Mouse (Mus musculus) small intestine, adult 2 months (tissue): ENCODE measurements around the gene Gpr162. TPM values are rescaled to one million over a fixed set of nuclear protein-coding genes. Genes with fewer than 3 reads are reported as not detected.

Source experiments
- H3K27ac ChIP-seq: fragments of 200-500 bp; 2 replicates; pipeline ENCODE4 v1.5.1; 2012; ENCODE audit warnings: low read depth, low read length, control low read depth, inconsistent platforms; ENCODE audit not compliant: insufficient read depth
- H3K27me3 ChIP-seq: fragments of 200-500 bp; 2 replicates; pipeline ENCODE4 v1.6.1; 2012; ENCODE audit warnings: mild to moderate bottlenecking, moderate library complexity, low read length, inconsistent platforms; ENCODE audit not compliant: control insufficient read depth, insufficient read depth
- H3K36me3 ChIP-seq: fragments of 200-500 bp; 2 replicates; pipeline ENCODE4 v1.6.1; 2012; ENCODE audit warnings: mild to moderate bottlenecking, low read length, control low read depth, inconsistent platforms; ENCODE audit not compliant: control insufficient read depth, insufficient read depth
- H3K4me1 ChIP-seq: fragments of 200-500 bp; 2 replicates; pipeline ENCODE4 v1.6.1; 2012; ENCODE audit warnings: low read length, inconsistent platforms, mixed read lengths; ENCODE audit not compliant: control insufficient read depth, insufficient read depth, insufficient read length
- H3K4me3 ChIP-seq: fragments of 200-500 bp; 2 replicates; pipeline ENCODE4 v1.5.1; 2012; ENCODE audit warnings: low read depth, mild to moderate bottlenecking, control low read depth, inconsistent platforms, low read length, moderate library complexity
- CTCF ChIP-seq: fragments of 200-500 bp; IDR thresholded peaks from 2 replicates; pipeline ENCODE4 v1.5.1; 2012; ENCODE audit warnings: low read depth, mild to moderate bottlenecking, control low read depth, inconsistent platforms, low read length, moderate library complexity, mixed read lengths; ENCODE audit not compliant: insufficient replicate concordance, insufficient read length; ENCODE audit errors: extremely low read depth
- POLR2A ChIP-seq: fragments of 200-500 bp; IDR thresholded peaks from 2 replicates; pipeline ENCODE4 v1.6.1; 2012; ENCODE audit warnings: low read depth, mild to moderate bottlenecking, control low read depth, inconsistent platforms, low read length, moderate library complexity
- WGBS: fragments of 180-500 bp; shearing (Covaris S2); methylation state at CpG from one replicate; pipeline ENCODE4 v1.1.7; 2018; 5-methylcytosine and 5-hydroxymethylcytosine counted together
- polyA plus RNA-seq: library from polyadenylated mRNA; depleted of rRNA; stranded (reverse); fragments of >200 nt; gene quantifications from 2 replicates; pipeline ENCODE4 v1.2.3, GENCODE M21; 2012

Gene Gpr162
- polyA plus RNA-seq, 1 experiment: 1.7 TPM

DNA sequence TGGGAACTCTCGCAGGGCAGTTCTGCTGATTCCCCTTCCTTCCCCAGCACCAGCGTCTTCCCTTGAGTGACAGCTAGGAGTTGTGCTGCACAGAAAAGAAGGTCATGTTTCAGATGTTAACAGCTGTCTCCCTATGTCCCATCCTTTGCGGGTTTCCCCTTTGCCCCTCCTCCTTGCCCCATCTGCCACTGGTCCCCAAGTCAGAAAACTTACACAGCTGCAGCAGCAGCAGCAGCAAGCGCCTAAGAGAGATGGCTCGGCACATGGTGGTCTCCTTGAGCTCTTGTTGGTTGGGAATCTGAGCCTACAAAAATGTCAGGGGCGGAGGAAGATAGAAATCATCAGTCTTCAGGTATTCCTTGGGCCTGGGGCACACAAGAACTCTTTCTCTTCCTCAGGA, 15.6 kb upstream of the Gpr162 start:
- TF ChIP-seq POLR2A: no peak
- TF ChIP-seq CTCF: no peak
- 67% methylated on average over 6 of the region's 6 CpGs for WGBS
- no peak overlapping the region for H3K27ac ChIP-seq

DNA sequence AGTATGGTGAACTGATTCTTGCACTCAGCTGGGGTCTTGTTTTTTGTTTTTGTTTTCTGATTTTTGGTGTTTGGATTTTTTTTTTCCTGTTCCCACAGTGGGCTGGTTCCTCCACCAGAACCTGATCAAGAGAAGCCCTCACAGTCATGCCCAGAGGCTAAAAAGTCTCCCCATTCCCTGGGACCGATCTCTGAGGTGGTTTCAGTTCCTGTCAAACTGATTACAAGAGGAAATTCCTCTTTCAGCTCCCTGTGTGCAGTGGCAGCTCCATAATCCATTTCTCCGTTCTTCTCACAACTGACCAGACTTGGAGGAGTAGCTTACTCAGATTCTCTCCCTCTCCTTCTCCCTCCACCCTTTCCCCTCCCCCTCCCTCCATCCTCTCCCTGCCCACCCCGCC, 10.6 kb upstream of the Gpr162 start:
- Histone ChIP-seq H3K27ac (no peak overlapping the region), H3K4me1 (no peaks in the 10 kb centered on the region), H3K4me3 (no peak overlapping the region), H3K36me3 (no peaks in the 10 kb centered on the region), H3K27me3 (no peaks in the 10 kb centered on the region)
- 48% methylated on average over 2 of the region's 3 CpGs for WGBS
- TF ChIP-seq CTCF (no peak), POLR2A (no peak)

More for the DNA sequence above, 15.6 kb upstream of the Gpr162 start:
- H3K4me3 ChIP-seq: no peak overlapping the region
- H3K36me3 ChIP-seq: no peaks in the 10 kb centered on the region
- H3K4me1 ChIP-seq: no peaks in the 10 kb centered on the region
- no peaks in the 10 kb centered on the region for H3K27me3 ChIP-seq

DNA sequence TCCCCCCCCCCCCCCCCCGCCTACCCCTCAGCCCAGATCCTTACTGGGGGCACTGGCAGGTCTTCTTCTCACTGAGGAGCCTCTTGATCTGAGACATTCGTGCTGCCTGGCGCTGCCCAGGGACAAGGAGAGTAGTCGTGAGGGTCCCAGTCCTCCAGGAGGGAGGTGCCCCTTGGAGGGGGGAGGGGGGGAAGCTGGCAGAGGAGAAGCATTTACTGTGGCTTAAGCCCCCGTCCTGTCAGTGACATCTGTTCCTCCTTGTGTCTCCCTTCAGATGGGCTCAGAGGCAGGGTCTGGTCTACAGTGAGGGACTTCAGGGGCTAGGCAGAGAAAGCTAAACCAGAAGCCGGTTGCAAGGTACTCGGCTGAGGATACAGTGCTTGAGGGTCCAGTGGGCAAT, 2.8 kb upstream of the Gpr162 start:
- H3K27ac ChIP-seq: no peak overlapping the region
- peaks cover 14% of the 10 kb centered on the region for H3K27me3 ChIP-seq
- WGBS: 85% methylated on average over 7 of the region's 7 CpGs
- H3K4me1 ChIP-seq: peaks cover 4% of the 10 kb centered on the region
- no peaks in the 10 kb centered on the region for H3K36me3 ChIP-seq
- TF ChIP-seq POLR2A (no peak), CTCF (no peak)
- H3K4me3 ChIP-seq: no peak overlapping the region

DNA sequence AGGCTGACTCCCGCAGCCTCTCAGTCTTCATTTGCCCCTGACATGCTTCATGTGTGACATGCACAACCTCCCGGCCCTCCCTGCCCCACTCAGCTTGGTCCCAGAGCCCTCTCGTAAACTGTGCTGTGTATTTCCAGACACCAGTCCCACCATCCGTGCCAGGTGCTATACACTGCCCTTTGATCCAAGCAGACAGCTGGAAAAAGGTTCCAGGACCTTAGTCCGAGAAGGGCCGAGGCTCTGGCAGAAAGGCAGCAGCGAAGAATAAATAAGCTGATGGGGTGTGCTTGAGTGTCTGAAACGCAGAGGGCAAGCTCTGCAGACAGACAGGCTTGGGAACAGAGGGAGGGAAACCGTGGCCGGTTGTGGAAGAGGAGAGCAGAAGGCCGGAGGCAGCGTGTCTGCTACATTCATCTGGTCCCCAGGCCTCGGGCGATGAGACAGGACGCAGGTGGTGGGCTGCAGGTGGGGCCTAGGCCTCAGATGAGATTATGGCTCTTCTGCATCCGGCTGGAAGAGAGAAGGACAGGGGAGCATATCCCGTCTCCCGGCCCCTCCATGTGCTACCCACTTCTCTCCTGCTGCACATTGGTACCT, 2.1 kb upstream of the Gpr162 start:
- TF ChIP-seq CTCF: no peak
- TF ChIP-seq POLR2A: no peak
- H3K27ac ChIP-seq: no peak overlapping the region
- no peaks in the 10 kb centered on the region for H3K36me3 ChIP-seq
- H3K4me1 ChIP-seq: peaks cover 4% of the 10 kb centered on the region
- WGBS: 53% methylated on average over 18 of the region's 18 CpGs
- no peak overlapping the region for H3K4me3 ChIP-seq
- peaks cover 14% of the 10 kb centered on the region for H3K27me3 ChIP-seq

DNA sequence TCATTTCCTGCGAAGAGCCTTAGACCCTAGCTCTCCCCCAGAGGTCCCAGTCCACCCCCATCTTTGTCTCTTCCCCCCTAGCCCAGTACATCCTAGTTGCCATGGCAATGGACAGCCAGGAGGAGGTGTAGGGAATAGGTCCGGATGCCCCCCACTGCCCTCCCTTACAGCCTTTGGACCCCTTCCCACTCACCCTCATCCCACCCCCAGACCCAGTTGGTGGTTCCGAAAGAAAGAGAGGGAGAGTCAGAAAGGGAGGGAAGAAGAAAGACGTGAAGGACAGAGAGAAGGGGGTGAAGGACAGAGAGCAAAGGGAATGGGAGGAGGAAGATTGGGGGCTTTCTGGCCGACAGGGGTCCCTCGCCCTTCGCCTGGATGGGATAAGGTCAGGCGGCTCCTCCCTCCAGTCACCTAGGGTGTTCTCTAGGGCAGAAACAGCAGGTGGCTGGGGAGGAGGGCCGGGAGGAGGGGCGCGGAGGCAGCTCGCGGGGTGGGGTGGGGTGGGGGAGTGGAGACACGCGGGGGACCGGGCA, 592 bp downstream of the Gpr162 start:
- H3K36me3 ChIP-seq: no peaks in the 10 kb centered on the region
- 4% methylated on average over 11 of the region's 16 CpGs for WGBS
- no peak overlapping the region for H3K27ac ChIP-seq
- peaks cover 4% of the 10 kb centered on the region for H3K4me1 ChIP-seq
- H3K27me3 ChIP-seq: peaks cover 21% of the 10 kb centered on the region
- peak overlapping the region; percentile 58 for H3K4me3 ChIP-seq
- TF ChIP-seq POLR2A: no peak
- no peak for TF ChIP-seq CTCF

DNA sequence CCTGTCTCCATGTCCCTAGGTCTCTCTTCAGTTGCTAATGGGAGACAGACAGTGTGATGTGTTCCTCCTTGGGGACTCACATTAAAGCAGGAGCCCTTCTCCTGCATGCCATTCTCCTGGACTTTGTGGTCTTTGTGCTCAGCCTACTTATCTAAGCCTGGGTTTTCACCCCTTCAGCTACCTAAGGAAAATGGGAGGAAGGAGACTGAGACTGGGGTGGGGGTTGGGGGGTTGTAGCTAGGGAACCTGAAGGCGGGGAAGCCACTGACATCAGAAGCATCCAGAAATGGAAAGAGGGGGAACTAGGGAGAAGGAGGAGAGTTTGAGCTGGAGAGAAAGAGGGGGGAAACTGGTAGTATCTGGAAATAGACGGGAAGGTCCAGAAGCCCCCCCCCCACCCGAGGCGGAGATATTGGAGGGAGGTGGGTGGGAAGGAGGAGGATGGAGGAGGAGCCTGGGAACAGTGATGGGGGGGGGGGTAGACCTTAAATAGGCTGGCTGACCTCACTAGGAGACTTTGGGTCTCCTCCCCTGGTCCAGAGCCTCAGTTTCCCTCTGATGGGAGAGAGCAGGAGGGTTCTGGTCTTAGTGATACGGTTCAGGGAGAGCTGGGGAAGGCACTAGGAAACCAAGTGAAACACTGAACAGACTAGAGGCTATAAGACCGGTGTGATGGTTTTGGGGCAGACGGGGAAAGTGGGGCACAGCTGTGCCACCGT, 1.2 kb downstream of the Gpr162 start:
- no peak overlapping the region for H3K4me3 ChIP-seq
- no peak for TF ChIP-seq CTCF
- TF ChIP-seq POLR2A: no peak
- H3K27ac ChIP-seq: no peak overlapping the region
- no peaks in the 10 kb centered on the region for H3K36me3 ChIP-seq
- peaks cover 4% of the 10 kb centered on the region for H3K4me1 ChIP-seq
- H3K27me3 ChIP-seq: peaks cover 26% of the 10 kb centered on the region
- 21% methylated on average over 8 of the region's 8 CpGs for WGBS

DNA sequence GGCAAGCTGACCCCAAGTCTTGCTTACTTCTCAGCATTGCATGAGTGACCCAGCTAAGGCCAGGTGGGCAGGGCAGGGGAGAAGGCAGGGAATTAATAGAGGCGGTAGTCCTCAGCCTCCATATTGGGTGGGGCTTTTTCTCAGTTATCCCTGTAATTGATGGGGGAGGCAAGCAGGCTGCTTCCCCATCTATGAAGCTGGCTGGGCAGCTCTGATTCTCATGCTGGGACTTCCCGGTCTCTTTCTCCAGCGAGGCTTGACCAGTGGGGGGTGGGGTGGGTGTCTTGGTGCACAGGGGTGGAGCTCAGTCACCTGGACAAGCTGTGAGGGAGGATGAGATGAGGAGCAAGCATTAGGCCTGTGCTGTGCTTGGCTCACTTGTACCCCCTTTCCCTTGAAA, 2.0 kb downstream of the Gpr162 start:
- no peak overlapping the region for H3K27ac ChIP-seq
- no peaks in the 10 kb centered on the region for H3K36me3 ChIP-seq
- no peak overlapping the region for H3K4me3 ChIP-seq
- TF ChIP-seq POLR2A (no peak), CTCF (no peak)
- WGBS: 40% methylated on average over 3 of the region's 3 CpGs
- peaks cover 4% of the 10 kb centered on the region for H3K4me1 ChIP-seq
- H3K27me3 ChIP-seq: peaks cover 32% of the 10 kb centered on the region
